Mouse (Mus musculus) cerebellum, adult 9-10 months (tissue): ENCODE measurements around the gene Sinhcaf.
A peak's percentile ranks its signal among the peaks of the same experiment; 100 is the strongest.
"Not testable (repeated sequence)": the region's sequence is repeated elsewhere in the genome, so short reads cannot be mapped to it uniquely, and the experiment has no call there.

ENCODE experiments used
- DNase-seq: peaks from one replicate; pipeline ENCODE4 v3.0.0; 2022

Sinhcaf gene

DNA sequence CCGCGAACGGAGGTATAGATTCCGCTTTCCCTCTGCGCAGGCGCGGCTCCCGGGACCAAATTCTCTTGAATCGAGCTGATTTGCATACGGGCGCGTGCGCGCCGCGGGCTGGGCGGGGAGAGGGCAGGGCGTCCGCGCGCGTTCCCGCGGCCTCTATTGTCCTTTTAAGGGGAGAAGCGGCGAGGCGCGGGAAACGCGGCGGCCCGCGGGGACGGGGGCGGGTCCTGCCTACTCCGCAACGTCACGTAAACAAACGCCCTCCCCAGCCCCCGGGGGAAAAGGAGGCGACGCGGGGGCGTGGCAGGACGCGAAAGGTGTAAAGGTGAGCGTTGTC is at the start of gene Sinhcaf:
Gene Sinhcaf, minus strand, starts transcription at position 59 of the 334 bp plus-strand sequence.
- DNase-seq = peak; percentile 98

- no peak for DNase-seq
Observed at GRCm38 (mm10) chr6:148994327-148994999, 48.2 kb upstream of the Sinhcaf start.

DNA sequence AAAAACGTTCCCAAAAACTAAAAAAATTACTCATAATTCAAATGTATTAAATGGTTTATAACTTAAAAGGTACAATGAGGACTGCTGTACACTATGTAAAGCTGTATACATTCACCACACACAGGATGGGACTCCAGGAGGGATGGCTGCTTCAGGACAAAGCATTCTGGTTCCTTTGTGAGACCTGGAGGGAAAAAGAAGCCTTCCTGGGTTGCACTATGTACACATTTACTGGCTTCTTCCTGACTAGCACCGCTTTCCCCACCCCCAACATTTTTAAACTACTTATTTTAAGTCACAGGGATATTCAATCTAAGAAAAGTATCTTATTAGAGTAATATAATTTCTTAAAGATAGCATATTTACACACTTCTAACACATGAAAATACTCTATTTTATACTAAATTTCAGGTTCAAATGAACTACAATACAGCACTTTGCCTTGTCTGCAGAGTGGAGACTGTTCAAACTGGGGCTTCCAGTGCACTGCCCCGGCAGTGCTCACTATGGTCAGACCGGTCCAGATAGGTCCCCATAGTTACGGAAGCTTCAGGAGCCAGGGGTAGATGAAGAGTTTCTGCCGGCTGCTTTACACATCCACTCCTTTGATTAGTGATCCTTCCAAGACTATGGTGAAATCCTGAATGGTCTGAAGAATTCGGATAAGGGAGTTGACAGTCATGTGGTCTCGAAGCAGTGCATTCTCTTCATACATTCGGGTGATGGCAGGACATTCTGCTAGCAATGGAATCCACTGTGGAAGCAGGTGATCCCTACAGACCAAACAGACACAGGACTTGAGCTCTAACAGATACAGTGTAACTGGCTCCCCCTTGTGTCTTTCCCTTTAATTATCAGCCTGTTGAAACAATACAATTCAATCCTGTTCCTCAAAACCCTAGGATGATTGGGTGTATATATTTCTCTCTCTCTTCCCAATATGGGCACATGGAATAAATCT is 47.1 kb upstream of the Sinhcaf start:
- DNase-seq = peak; percentile 26

GRCm38 (mm10) chr6:148992373-148993116 is 46.3 kb upstream of the Sinhcaf start:
- DNase-seq = no peak

DNA sequence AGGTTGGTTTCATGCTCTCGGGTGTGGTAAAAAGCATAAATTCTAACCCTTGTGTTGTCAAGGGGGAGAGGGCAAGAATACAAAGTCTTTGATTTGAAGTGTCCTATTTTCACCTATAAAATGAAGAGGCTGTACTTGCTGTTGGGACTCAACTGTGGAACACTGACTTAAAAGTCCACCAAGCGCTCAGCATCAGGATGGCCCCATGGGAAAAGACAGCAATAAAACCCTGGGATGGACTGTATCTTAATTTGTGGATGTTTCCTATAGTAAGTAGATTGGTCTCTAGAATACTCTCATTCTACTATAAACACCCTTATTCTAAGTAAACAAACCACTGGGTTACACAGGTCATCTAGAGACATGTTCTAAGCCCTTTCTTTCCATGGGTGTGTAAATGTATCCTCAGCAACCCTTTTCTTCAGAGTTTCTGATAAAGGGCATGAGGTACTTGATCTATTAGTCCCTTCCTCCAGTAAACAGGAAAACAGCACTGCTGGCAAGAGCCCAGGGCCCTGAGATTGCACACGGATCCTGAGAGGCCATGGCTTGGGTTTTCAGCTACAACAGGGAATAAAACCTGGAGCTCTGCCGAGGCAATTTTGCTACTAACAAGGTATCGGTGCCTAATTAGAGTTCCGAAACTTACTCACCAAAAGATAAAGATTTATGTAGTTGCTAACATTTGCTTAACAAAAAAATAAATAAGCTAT is 45.5 kb upstream of the Sinhcaf start:
- no peak for DNase-seq

- DNase-seq = not testable (repeated sequence)
Observed at GRCm38 (mm10) chr6:148989792-148990491, 43.7 kb upstream of the Sinhcaf start.

GRCm38 (mm10) chr6:148986003-148986402 is 39.7 kb upstream of the Sinhcaf start:
- DNase-seq = no peak

DNA sequence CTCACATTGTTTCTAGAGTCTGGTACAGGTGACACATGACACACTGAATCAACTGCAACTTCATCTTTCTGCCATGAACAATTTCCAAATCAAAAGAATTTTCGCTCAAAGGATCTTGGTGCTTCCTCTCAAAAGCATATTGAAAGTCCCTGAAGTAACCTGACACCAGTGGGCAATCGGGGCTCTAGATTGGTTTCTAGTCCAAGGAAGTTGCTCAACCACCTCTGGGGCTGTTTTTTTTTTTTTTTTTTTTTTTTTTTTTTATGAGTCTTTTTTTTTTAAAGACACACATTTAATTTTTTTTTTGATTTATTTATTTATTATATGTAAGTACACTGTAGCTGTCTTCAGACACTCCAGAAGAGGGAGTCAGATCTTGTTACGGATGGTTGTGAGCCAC is 34.2 kb upstream of the Sinhcaf start:
- no peak for DNase-seq

GRCm38 (mm10) chr6:148975096-148975495 is 28.8 kb upstream of the Sinhcaf start:
- DNase-seq = no peak

GRCm38 (mm10) chr6:148972891-148973290 is 26.6 kb upstream of the Sinhcaf start:
- no peak for DNase-seq

DNA sequence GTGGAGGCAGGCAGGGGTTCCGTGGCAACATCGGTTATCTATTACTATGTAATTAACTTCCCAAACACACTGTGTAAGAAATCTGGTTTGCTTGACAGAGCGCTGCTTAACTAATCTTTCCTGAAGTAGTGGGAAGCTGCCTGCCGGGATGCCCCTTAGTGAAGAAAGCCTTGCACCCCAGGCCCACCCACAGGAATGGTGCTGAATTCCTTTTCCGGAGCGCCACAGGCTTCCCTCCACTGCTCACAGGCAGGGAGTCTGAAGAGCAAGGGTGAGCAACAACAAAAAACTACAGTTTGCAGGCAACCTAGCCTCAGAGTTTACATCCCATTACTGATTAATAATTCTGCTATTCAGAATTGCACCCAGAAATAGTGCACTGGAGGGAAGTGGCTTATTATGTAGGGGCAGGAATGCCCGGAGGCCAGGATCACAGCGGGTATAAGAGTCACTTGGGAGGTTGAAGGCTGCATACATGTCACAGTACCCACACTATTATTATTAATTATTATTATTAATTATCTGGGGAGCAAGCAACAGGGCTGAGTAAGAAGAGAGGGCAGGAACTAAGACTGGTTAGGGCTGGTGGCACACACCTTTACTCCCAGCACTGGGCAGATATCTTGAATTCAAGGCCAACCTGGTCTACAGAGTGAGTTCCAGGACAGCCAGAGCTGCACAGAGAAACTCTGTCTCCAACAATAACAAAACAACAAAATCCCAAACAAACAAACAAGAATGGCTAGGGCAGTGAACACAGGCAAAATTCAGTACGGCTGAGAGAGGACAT is 26.0 kb upstream of the Sinhcaf start:
- no peak for DNase-seq

- no peak for DNase-seq
Observed at GRCm38 (mm10) chr6:148971385-148971940, 25.2 kb upstream of the Sinhcaf start.

GRCm38 (mm10) chr6:148961285-148961684 is 15.0 kb upstream of the Sinhcaf start:
- DNase-seq = no peak

GRCm38 (mm10) chr6:148959540-148960238 is 13.4 kb upstream of the Sinhcaf start:
- DNase-seq = no peak

GRCm38 (mm10) chr6:148958712-148959111 is 12.4 kb upstream of the Sinhcaf start:
- DNase-seq = no peak

- DNase-seq = no peak
Observed at GRCm38 (mm10) chr6:148957046-148957445, 10.8 kb upstream of the Sinhcaf start.

DNA sequence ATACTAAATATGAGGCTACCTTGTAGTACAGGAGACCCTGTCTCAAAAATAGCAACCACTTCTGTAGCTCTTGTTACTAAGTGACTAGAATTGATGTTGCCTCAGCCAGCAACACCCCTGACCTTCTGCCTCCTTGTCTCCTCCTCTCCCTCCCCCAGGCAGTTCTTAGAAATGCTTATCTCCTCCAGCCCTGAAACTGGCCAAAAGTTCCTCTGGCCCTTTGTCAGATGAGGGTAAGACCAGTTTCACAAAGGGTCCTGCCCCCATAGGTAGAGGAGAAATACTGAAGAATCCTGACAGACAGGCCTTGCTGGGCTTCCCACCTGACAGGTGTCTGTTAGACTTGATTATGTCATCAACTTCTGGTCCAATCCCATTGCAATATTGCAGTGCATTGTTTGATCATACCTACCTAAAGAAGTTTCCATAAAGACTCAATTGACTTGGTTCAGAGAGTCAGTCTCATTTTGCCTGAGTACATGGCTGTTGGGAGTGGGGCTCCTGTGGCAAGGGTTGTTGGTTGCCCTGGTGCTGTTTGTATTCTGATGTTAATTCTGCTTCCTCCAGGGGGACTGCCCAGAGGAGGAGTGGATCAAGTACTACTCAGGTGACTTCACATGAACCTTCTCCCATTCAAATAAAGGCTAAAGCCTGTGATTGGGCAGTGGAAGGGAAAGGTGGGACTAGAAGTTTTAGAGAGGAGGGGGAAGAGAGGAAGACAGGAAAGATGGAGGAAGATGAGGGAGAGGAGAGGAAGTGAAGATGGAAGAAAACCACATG is 9.6 kb upstream of the Sinhcaf start:
- no peak for DNase-seq

DNA sequence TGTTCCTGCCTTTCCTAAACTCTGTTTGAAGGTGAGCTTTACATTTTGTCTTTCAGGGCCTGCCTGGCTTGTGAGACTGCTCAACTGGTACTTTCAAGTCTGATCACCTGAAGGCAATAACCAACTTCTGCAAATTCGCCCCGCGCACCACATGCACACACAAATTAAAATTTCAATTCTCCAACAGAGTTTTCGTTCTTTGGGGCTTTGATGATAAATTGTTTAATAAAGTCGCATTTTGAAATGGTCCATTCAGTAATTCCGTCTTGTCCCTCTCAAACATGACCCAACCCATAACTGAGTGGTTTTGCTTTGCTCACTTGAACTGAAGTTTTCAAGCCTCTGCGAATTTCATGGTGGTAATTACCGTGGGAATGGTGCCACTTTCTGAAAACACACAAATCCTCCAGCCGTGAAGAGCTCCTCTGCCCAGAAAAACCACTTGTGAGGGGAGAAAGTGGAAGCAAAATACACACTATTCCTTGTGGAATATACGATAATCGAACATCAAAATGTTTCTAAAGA is 676 bp upstream of the Sinhcaf start:
- DNase-seq = no peak
